Mouse (Mus musculus): ENCODE measurements around the gene Gp6. TPM values are rescaled to one million over a fixed set of nuclear protein-coding genes. Genes with fewer than 3 reads are reported as not detected.
"Not testable (repeated sequence)": the region's sequence is repeated elsewhere in the genome, so short reads cannot be mapped to it uniquely, and the experiment has no call there.

Gene Gp6
- polyA plus RNA-seq, 1 experiment from 2014 or later = 0.27 TPM

DNA sequence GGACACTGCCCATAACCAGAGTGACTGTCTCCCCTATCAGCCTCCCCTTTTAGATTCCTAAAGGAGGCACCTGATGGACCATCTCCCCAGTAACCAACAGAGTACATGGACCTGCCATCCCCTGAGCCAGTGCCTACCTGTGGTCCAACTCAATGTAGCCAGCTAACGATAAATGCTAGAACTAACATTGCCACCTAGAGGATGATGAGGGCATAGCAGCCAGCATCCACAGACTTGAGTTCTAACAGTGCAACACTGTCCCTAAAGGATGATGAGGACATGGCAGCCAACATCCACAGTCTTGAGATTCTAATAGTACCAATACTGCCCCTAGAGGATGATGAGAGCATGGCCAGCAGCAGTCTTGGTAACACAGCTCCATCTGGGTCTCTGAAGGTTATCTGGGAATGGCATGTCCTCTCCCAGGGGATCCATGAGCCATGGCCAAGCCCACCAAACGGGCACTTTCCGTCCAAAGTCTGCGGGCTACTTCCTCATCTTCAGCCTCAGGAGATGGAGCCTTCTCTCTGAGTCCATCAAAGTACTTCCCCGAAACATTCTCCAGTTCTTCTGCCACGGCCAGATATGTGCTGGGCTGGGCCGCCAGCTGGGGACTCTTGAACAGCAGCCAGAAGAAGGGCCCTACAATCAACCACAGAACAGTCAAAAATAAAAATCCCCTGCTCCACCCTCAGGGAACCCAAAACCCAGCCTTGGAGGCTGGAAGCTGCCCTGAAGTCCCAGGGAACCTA lies 29.8 kb upstream of the Gp6 start:
- Histone ChIP-seq H3K27ac (ENCODE audit: low read length) (no peak overlapping the region), H3K36me3 (ENCODE audit: control insufficient read depth, insufficient read depth, low read length) (peaks cover 40% of the 10 kb centered on the region), H3K4me3 (ENCODE audit: low read depth, low read length) (no peak overlapping the region), H3K27me3 (ENCODE audit: control insufficient read depth, insufficient read depth, low read length) (no peaks in the 10 kb centered on the region), H3K9ac (replicated peaks; ENCODE audit: low read depth, low read length) (no peak overlapping the region), H3K9me3 (ENCODE audit: control insufficient read depth, low read depth, low read length) (no peaks in the 10 kb centered on the region), H3K4me2 (replicated peaks; ENCODE audit: low read depth, low read length) (no peak overlapping the region), H3K4me1 (ENCODE audit: control insufficient read depth, insufficient read depth, low read length) (no peaks in the 10 kb centered on the region)
- ATAC-seq (ENCODE audit: insufficient number of reproducible peaks, insufficient read depth, low FRiP score, low read depth) = peak; percentile 90
- 71% methylated on average over 7 of the region's 7 CpGs for WGBS

DNA sequence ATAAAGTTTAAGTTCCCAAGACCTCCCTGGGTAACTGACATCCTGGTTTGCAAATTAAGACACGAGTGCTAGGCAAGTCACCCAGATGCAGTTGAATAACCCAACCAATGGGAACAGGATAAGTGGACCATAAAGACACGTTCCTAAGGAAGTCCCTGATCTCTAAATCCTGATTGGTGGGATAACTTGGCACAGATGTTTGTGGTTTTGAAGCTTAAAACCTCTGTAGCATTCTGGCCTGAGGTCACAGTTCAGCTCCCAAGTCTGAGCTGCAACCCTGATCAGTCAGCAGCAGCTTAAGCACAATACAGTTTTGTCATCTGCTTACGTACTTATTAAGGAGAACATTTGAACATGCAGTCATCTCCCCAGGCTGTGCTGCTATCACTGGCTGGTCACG lies 22.7 kb upstream of the Gp6 start:
- Histone ChIP-seq H3K27ac (ENCODE audit: low read length) (no peak overlapping the region), H3K9me3 (ENCODE audit: control insufficient read depth, low read depth, low read length) (no peaks in the 10 kb centered on the region), H3K4me2 (replicated peaks; ENCODE audit: low read depth, low read length) (no peak overlapping the region), H3K4me1 (ENCODE audit: control insufficient read depth, insufficient read depth, low read length) (no peaks in the 10 kb centered on the region), H3K27me3 (ENCODE audit: control insufficient read depth, insufficient read depth, low read length) (no peaks in the 10 kb centered on the region), H3K36me3 (ENCODE audit: control insufficient read depth, insufficient read depth, low read length) (peaks cover 6% of the 10 kb centered on the region; the same call in 1 of the 2 replicates), H3K9ac (replicated peaks; ENCODE audit: low read depth, low read length) (no peak overlapping the region), H3K4me3 (ENCODE audit: low read depth, low read length) (no peak overlapping the region)
- 61% methylated on average over 4 of the region's 4 CpGs for WGBS
- no peak for ATAC-seq (ENCODE audit: insufficient number of reproducible peaks, insufficient read depth, low FRiP score, low read depth)

- H3K36me3 ChIP-seq (ENCODE audit: control insufficient read depth, insufficient read depth, low read length) = peaks cover 2% of the 10 kb centered on the region; the same call in 1 of the 2 replicates
- ATAC-seq (ENCODE audit: insufficient number of reproducible peaks, insufficient read depth, low FRiP score, low read depth) = no peak
- no peak overlapping the region for H3K9ac ChIP-seq (replicated peaks; ENCODE audit: low read depth, low read length)
- no peaks in the 10 kb centered on the region for H3K4me1 ChIP-seq (ENCODE audit: control insufficient read depth, insufficient read depth, low read length)
- H3K27ac ChIP-seq (ENCODE audit: low read length) = no peak overlapping the region
- H3K4me2 ChIP-seq (replicated peaks; ENCODE audit: low read depth, low read length) = no peak overlapping the region
- no peaks in the 10 kb centered on the region for H3K9me3 ChIP-seq (ENCODE audit: control insufficient read depth, low read depth, low read length)
- H3K27me3 ChIP-seq (ENCODE audit: control insufficient read depth, insufficient read depth, low read length) = no peaks in the 10 kb centered on the region
- WGBS = 74% methylated on average over 6 of the region's 6 CpGs
- no peak overlapping the region for H3K4me3 ChIP-seq (ENCODE audit: low read depth, low read length)
These were observed 22.1 kb upstream of the Gp6 start for GRCm38 (mm10) chr7:4419681-4420080.

DNA sequence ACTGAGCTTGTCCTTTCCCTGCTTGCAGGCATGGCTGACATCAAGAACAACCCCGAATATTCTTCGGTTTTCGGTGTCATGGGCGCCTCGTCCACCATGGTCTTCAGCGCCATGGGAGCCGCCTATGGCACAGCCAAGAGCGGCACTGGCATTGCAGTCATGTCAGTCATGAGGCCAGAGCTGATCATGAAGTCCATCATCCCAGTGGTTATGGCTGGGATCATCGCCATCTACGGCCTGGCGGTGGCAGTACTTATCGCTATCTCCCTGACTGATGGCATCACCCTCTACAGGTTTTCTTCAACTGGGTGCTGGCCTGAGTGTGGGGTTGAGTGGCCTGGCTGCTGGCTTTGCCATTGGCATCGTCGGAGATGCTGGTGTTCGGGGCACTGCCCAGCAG lies 14.9 kb upstream of the Gp6 start:
- not testable (repeated sequence) for H3K4me1 ChIP-seq (ENCODE audit: control insufficient read depth, insufficient read depth, low read length); H3K27me3 ChIP-seq (ENCODE audit: control insufficient read depth, insufficient read depth, low read length); H3K36me3 ChIP-seq (ENCODE audit: control insufficient read depth, insufficient read depth, low read length); H3K27ac ChIP-seq (ENCODE audit: low read length); H3K4me2 ChIP-seq (replicated peaks; ENCODE audit: low read depth, low read length); H3K9me3 ChIP-seq (ENCODE audit: control insufficient read depth, low read depth, low read length); ATAC-seq (ENCODE audit: insufficient number of reproducible peaks, insufficient read depth, low FRiP score, low read depth); H3K9ac ChIP-seq (replicated peaks; ENCODE audit: low read depth, low read length); H3K4me3 ChIP-seq (ENCODE audit: low read depth, low read length)
- WGBS = 97% methylated on average over 15 of the region's 15 CpGs

DNA sequence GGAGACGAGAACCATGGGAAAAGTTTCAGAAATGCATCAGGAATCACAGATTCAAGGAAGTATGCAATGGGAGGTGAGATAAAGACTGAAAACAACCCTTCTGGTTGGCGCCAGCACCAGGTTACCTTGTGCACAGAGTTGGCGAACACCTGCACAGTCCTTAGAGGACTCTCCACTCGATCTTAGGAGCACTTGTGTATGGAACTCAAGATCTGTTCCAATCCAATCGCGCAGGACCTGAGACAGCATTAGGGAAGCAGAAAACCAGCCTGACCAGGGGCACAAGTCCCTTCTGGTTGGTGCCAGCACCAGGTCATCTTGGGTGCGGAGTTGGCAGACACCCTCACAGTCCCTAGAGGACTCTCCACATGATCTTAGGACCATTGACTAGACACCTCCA lies 24.0 kb downstream of the Gp6 start:
- no peak overlapping the region for H3K27ac ChIP-seq (ENCODE audit: low read length)
- no peak overlapping the region for H3K4me3 ChIP-seq (ENCODE audit: low read depth, low read length)
- no peaks in the 10 kb centered on the region for H3K4me1 ChIP-seq (ENCODE audit: control insufficient read depth, insufficient read depth, low read length)
- no peak overlapping the region for H3K9ac ChIP-seq (replicated peaks; ENCODE audit: low read depth, low read length)
- ATAC-seq (ENCODE audit: insufficient number of reproducible peaks, insufficient read depth, low FRiP score, low read depth) = no peak
- H3K4me2 ChIP-seq (replicated peaks; ENCODE audit: low read depth, low read length) = no peak overlapping the region
- H3K36me3 ChIP-seq (ENCODE audit: control insufficient read depth, insufficient read depth, low read length) = no peaks in the 10 kb centered on the region
- H3K9me3 ChIP-seq (ENCODE audit: control insufficient read depth, low read depth, low read length) = no peaks in the 10 kb centered on the region
- no peaks in the 10 kb centered on the region for H3K27me3 ChIP-seq (ENCODE audit: control insufficient read depth, insufficient read depth, low read length)
- 77% methylated on average over 7 of the region's 7 CpGs for WGBS

- H3K4me1 ChIP-seq (ENCODE audit: control insufficient read depth, insufficient read depth, low read length) = no peaks in the 10 kb centered on the region
- no peak within 1 kb of the TSS for H3K27ac ChIP-seq (ENCODE audit: low read length)
- no peak for ATAC-seq (ENCODE audit: insufficient number of reproducible peaks, insufficient read depth, low FRiP score, low read depth)
- H3K9ac ChIP-seq (replicated peaks; ENCODE audit: low read depth, low read length) = no peak within 1 kb of the TSS
- no peaks in the 10 kb centered on the region for H3K36me3 ChIP-seq (ENCODE audit: control insufficient read depth, insufficient read depth, low read length)
- H3K9me3 ChIP-seq (ENCODE audit: control insufficient read depth, low read depth, low read length) = no peaks in the 10 kb centered on the region
- no peak within 1 kb of the TSS for H3K4me3 ChIP-seq (ENCODE audit: low read depth, low read length)
- no peaks in the 10 kb centered on the region for H3K27me3 ChIP-seq (ENCODE audit: control insufficient read depth, insufficient read depth, low read length)
- H3K4me2 ChIP-seq (replicated peaks; ENCODE audit: low read depth, low read length) = no peak within 1 kb of the TSS
These were observed 60.0 kb downstream of the Gp6 start, which contains the start of gene Ncr1 for GRCm38 (mm10) chr7:4337509-4337908. Gene Ncr1 (plus strand): TSS chr7:4337724.

GRCm38 (mm10) chr7:4323301-4323700 lies 74.2 kb downstream of the Gp6 start:
- H3K9ac ChIP-seq (replicated peaks; ENCODE audit: low read depth, low read length) = no peak overlapping the region
- H3K36me3 ChIP-seq (ENCODE audit: control insufficient read depth, insufficient read depth, low read length) = no peaks in the 10 kb centered on the region
- no peaks in the 10 kb centered on the region for H3K27me3 ChIP-seq (ENCODE audit: control insufficient read depth, insufficient read depth, low read length)
- H3K9me3 ChIP-seq (ENCODE audit: control insufficient read depth, low read depth, low read length) = no peaks in the 10 kb centered on the region
- no peak overlapping the region for H3K27ac ChIP-seq (ENCODE audit: low read length)
- H3K4me2 ChIP-seq (replicated peaks; ENCODE audit: low read depth, low read length) = no peak overlapping the region
- 73% methylated on average over 2 of the region's 2 CpGs for WGBS
- H3K4me3 ChIP-seq (ENCODE audit: low read depth, low read length) = no peak overlapping the region
- no peaks in the 10 kb centered on the region for H3K4me1 ChIP-seq (ENCODE audit: control insufficient read depth, insufficient read depth, low read length)
- ATAC-seq (ENCODE audit: insufficient number of reproducible peaks, insufficient read depth, low FRiP score, low read depth) = no peak

Measured in stomach, embryonic 14.5 days (tissue).